Mouse (Mus musculus): ENCODE measurements around the gene Borcs8.

The Borcs8 gene

GRCm38 (mm10) chr8:70139026-70139857 lies at the start of gene Borcs8, which contains the start of the genes Rfxank and Mef2b:
TSS of gene Borcs8 (plus strand) at chr8:70139499.
TSS of gene Rfxank (minus strand) at chr8:70139154.
TSS of gene Mef2b (plus strand) at chr8:70139711.
- DNase-seq: peak; percentile 100

- no peak for DNase-seq
Measured at GRCm38 (mm10) chr8:70092786-70093185, 46.5 kb upstream of the Borcs8 start.

GRCm38 (mm10) chr8:70099276-70099675 lies 40.0 kb upstream of the Borcs8 start:
- DNase-seq: no peak

- no peak for DNase-seq
Measured at GRCm38 (mm10) chr8:70100241-70100640, 39.1 kb upstream of the Borcs8 start.

GRCm38 (mm10) chr8:70104506-70104905 lies 34.8 kb upstream of the Borcs8 start:
- peak; percentile 8 for DNase-seq

GRCm38 (mm10) chr8:70104922-70105321 lies 34.4 kb upstream of the Borcs8 start:
- no peak for DNase-seq

GRCm38 (mm10) chr8:70110451-70110850 lies 28.8 kb upstream of the Borcs8 start:
- DNase-seq: no peak

GRCm38 (mm10) chr8:70111192-70111795 lies 28.0 kb upstream of the Borcs8 start:
- DNase-seq: no peak

GRCm38 (mm10) chr8:70112401-70113016 lies 26.8 kb upstream of the Borcs8 start:
- no peak for DNase-seq

- no peak for DNase-seq
Measured at GRCm38 (mm10) chr8:70114488-70114887, 24.8 kb upstream of the Borcs8 start.

GRCm38 (mm10) chr8:70114892-70115291 lies 24.4 kb upstream of the Borcs8 start:
- no peak for DNase-seq

- DNase-seq: no peak
Measured at GRCm38 (mm10) chr8:70117611-70118010, 21.7 kb upstream of the Borcs8 start.

- DNase-seq: no peak
Measured at GRCm38 (mm10) chr8:70118726-70119700, 20.3 kb upstream of the Borcs8 start.

- DNase-seq: peak; percentile 59
Measured at GRCm38 (mm10) chr8:70120667-70121066, 18.6 kb upstream of the Borcs8 start, which contains the start of gene Ncan. TSS of gene Ncan (minus strand) at chr8:70120873.

GRCm38 (mm10) chr8:70122863-70123262 lies 16.4 kb upstream of the Borcs8 start:
- DNase-seq: no peak

GRCm38 (mm10) chr8:70124992-70125391 lies 14.3 kb upstream of the Borcs8 start:
- DNase-seq: no peak

- DNase-seq: peak; percentile 51
Measured at GRCm38 (mm10) chr8:70128435-70128834, 10.9 kb upstream of the Borcs8 start.

- peak; percentile 62 for DNase-seq
Measured at GRCm38 (mm10) chr8:70129309-70129952, 9.9 kb upstream of the Borcs8 start.

- no peak for DNase-seq
Measured at GRCm38 (mm10) chr8:70130066-70130465, 9.2 kb upstream of the Borcs8 start.

- DNase-seq: peak; percentile 77
Measured at GRCm38 (mm10) chr8:70131166-70131883, 8.0 kb upstream of the Borcs8 start, which contains the start of gene Nr2c2ap. TSS of gene Nr2c2ap (plus strand) at chr8:70131333.

- DNase-seq: no peak
Measured at GRCm38 (mm10) chr8:70134086-70134485, 5.2 kb upstream of the Borcs8 start.

Measured in kidney, adult 11 months (tissue).